Mouse (Mus musculus) intestine, embryonic 14.5 days (tissue): ENCODE measurements around the gene Gab2. TPM values are rescaled to one million over a fixed set of nuclear protein-coding genes. Genes with fewer than 3 reads are reported as not detected.

Source experiments
- ATAC-seq: fragments of 200-750 bp; cut with Nextera tagmentation; replicated peaks from 2 replicates; pipeline ENCODE4 v1.8.0; 2017; ENCODE audit warnings: low read depth, moderate number of reproducible peaks, moderate TSS enrichment, moderate library complexity; ENCODE audit not compliant: low FRiP score, low TSS enrichment
- DNase-seq: peaks from one replicate; pipeline ENCODE4 v3.0.0-alpha.2; 2018; ENCODE audit warnings: low spot score
- H3K27ac ChIP-seq: fragments of 300-500 bp; sonication (generic); 2 replicates; pipeline ENCODE4 v1.5.1; 2014; ENCODE audit warnings: low read depth, mild to moderate bottlenecking, control low read depth
- H3K27me3 ChIP-seq: fragments of 300-500 bp; sonication (generic); replicated peaks from 2 replicates; pipeline ENCODE4 v1.6.1; 2014; ENCODE audit warnings: low read length, control low read depth; ENCODE audit not compliant: control insufficient read depth, insufficient read depth
- H3K36me3 ChIP-seq: fragments of 300-500 bp; sonication (generic); 2 replicates; pipeline ENCODE4 v1.6.1; 2014; ENCODE audit warnings: low read length, control low read depth; ENCODE audit not compliant: control insufficient read depth, insufficient read depth
- H3K4me1 ChIP-seq: fragments of 300-500 bp; sonication (generic); replicated peaks from 2 replicates; pipeline ENCODE4 v1.6.1; 2014; ENCODE audit warnings: low read length, control low read depth, mixed read lengths; ENCODE audit not compliant: control insufficient read depth, insufficient read depth
- H3K4me2 ChIP-seq: fragments of 300-500 bp; sonication (generic); 2 replicates; pipeline ENCODE4 v1.6.1; 2014; ENCODE audit warnings: low read length
- H3K4me3 ChIP-seq: fragments of 300-500 bp; sonication (generic); 2 replicates; pipeline ENCODE4 v1.5.1; 2014; ENCODE audit warnings: low read depth, low read length, control low read depth, mixed read lengths
- H3K9ac ChIP-seq: fragments of 300-500 bp; sonication (generic); 2 replicates; pipeline ENCODE4 v1.6.1; 2014; ENCODE audit warnings: mild to moderate bottlenecking, low read length
- H3K9me3 ChIP-seq: fragments of 300-500 bp; sonication (generic); 2 replicates; pipeline ENCODE4 v1.6.1; 2016; ENCODE audit warnings: low read length, control low read depth; ENCODE audit not compliant: control insufficient read depth
- WGBS: fragments of 180-500 bp; shearing (Covaris S2); extraction: QIAGEN DNeasy Blood & Tissue Kit; methylation state at CpG from one replicate; pipeline ENCODE4 v1.1.7; 2014; 5-methylcytosine and 5-hydroxymethylcytosine counted together
- polyA plus RNA-seq: library from polyadenylated mRNA; unstranded; fragments of >200 nt; fragmentation: Nextera tagmentation; extraction: Ambion mirVana; gene quantifications from 2 replicates; pipeline ENCODE4 v1.2.1, GENCODE M21; 2014

Gab2 gene
- polyA plus RNA-seq, 1 experiment from 2014 or later, result 7.9 TPM

DNA sequence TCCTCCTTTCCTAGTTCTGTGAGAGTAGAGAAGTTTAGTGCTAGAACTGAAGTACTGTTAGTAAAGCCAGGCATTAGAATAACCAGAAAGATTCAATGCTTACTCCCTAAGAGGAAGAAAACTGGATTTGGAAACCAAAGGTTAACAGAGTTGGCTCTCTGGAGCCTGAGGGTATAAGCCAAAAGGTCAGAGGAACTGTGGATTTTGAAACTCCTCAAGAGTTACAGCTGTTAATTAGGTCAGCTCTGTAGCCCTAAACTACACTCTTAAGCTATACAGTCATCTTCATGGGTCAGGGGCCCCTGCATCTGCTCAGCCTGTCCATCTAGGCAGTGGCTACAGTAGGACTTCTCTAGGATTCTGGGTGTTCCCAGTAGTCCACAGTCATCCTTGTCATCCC lies 4.4 kb upstream of the Gab2 start:
- H3K4me2 ChIP-seq, result no peak overlapping the region
- H3K36me3 ChIP-seq, result no peaks in the 10 kb centered on the region
- H3K27me3 ChIP-seq, result no peaks in the 10 kb centered on the region
- no peak overlapping the region for H3K27ac ChIP-seq
- H3K4me3 ChIP-seq, result no peak overlapping the region
- no peaks in the 10 kb centered on the region for H3K9me3 ChIP-seq
- DNase-seq (no peak), ATAC-seq (no peak)
- no peak overlapping the region for H3K9ac ChIP-seq
- peaks cover 4% of the 10 kb centered on the region; the same call in 1 of the 2 replicates for H3K4me1 ChIP-seq

DNA sequence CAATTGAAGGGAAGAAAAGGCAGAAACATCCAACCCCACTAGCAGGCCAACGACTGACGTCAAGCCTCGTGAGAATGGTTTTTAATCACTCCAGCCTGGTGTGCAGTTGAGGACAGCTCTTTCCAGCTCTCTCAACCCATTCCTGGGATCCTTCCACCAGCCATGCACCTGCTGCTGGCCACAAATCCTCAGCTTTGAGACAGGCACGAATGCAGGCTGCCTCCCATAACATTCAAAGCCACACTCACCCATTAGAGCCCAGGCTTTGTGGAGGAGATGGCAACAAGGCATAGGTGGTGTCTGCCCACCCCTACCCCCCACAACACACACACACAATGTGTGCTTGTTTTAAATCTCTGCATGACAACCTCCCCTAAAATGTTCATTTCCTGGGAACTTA lies 2.7 kb upstream of the Gab2 start:
- H3K4me1 ChIP-seq, result peaks cover 11% of the 10 kb centered on the region
- H3K9ac ChIP-seq, result no peak overlapping the region
- H3K4me3 ChIP-seq, result no peak overlapping the region
- no peak overlapping the region for H3K4me2 ChIP-seq
- H3K9me3 ChIP-seq, result no peaks in the 10 kb centered on the region
- DNase-seq (no peak), ATAC-seq (no peak)
- 34% methylated on average over 4 of the region's 4 CpGs for WGBS
- no peaks in the 10 kb centered on the region for H3K27me3 ChIP-seq
- no peak overlapping the region for H3K27ac ChIP-seq
- no peaks in the 10 kb centered on the region for H3K36me3 ChIP-seq

DNA sequence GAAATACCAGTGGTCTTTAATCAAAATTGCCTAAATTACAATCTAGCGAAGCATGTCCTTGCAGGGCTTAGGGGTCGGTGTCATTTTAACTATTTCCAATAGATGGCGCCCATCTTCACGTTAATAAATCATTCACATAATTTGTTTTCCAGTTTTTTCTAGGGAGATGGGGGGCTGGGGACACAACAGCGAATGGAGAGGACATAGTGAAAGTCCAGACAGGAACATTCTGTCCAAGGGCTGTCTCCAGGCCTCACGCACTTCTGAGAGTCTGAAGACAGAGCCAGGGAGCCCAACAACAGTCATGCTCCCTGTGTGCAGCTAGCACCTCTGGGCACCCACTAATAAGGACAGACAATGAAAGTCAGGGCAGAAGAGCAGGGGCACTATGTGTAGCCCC lies 2.2 kb upstream of the Gab2 start:
- ATAC-seq, result no peak
- Histone ChIP-seq H3K9ac (no peak overlapping the region), H3K36me3 (no peaks in the 10 kb centered on the region), H3K27ac (no peak overlapping the region), H3K27me3 (no peaks in the 10 kb centered on the region), H3K4me1 (peaks cover 15% of the 10 kb centered on the region), H3K4me2 (peak overlapping the region; percentile 4; the same call in 1 of the 2 replicates), H3K9me3 (no peaks in the 10 kb centered on the region), H3K4me3 (no peak overlapping the region)
- DNase-seq, result no peak
- WGBS, result 15% methylated on average over 6 of the region's 6 CpGs

DNA sequence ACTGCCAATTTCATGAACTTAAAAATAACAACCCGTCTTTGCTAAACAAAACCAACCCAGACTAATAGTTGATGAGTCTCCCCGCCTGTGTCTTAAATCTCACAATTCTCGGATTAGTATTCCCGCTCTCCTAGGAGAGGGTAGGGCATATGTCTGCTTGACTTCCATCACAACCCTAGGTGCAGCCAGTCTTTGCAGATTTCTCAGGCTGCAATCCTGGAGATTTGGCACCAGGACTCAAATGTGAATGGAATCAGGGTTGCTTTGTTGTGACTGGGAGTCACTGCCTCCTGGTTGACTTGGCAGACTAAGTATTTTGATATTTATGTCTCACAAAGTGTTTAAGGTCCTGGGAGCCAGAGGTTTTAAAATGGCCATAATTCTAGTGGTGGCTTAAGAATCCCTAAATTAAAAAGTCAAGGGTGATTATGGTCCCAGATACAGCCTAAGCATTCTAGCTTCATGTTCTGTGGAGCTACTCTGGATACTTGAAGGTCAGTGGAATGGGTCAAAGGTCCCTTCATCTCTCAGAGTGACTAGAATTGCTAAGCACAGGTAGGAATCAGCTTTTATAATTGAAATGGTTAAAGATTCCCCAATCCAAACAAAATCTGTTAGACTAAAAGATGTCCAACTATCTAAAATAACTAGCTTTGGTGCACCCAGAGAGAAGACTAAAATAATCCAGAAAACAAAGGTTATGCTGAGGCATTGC lies 1.6 kb upstream of the Gab2 start:
- DNase-seq, result no peak
- Histone ChIP-seq H3K27me3 (no peaks in the 10 kb centered on the region), H3K9ac (no peak overlapping the region), H3K27ac (no peak overlapping the region), H3K4me1 (peaks cover 18% of the 10 kb centered on the region), H3K9me3 (no peaks in the 10 kb centered on the region), H3K4me3 (no peak overlapping the region), H3K36me3 (no peaks in the 10 kb centered on the region), H3K4me2 (peak overlapping the region; percentile 4; the same call in 1 of the 2 replicates)
- no peak for ATAC-seq
- WGBS, result 51% methylated on average over 4 of the region's 4 CpGs

DNA sequence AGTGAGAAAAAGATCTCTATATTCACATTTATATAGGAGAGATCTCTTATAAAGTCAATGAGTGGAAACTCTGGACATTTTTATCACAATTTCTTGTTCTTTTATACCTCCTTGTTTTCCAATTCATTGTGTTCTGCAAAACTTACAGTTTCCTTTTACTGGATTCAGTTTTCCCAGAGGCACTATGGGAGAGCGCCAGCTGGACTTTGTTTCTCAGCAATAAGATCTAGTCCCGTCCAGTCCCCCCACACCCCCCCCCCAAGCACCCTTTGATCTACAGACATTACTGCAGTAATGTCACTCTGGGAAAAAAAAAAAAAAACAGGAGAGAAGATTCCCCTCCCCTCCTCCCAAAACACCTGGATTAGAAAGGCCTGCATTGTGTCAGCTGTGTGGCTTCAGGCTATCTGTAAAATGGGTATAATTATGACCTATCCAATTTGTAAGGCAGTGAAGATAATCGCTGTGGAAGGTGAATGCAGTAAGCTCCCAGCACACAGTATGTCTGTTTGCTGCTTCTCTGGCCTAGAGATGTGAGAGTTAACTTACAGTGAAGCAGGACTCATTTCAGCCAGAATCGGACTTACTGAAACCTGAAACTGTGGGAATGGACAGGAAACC lies 655 bp upstream of the Gab2 start:
- Histone ChIP-seq H3K4me1 (peaks cover 18% of the 10 kb centered on the region), H3K36me3 (no peaks in the 10 kb centered on the region), H3K4me3 (peak overlapping the region; percentile 91), H3K27ac (peak overlapping the region; percentile 95), H3K9me3 (no peaks in the 10 kb centered on the region), H3K9ac (peak overlapping the region; percentile 94), H3K4me2 (peak overlapping the region; percentile 76), H3K27me3 (no peaks in the 10 kb centered on the region)
- ATAC-seq, result no peak
- 32% methylated on average over 4 of the region's 4 CpGs for WGBS
- no peak for DNase-seq

DNA sequence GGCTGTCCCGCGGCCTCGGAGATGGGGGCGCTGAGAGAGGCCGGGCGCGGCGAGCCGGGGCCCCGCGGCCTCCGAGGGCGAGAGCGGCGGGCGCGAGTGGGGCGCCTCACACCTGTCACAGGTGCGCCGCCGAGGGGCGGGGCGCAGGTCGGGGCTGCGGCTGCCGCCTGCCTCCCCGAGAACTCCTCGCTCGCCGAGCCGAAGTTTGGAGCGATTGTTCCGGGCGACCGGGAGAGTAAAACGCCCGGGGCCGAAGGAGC lies 503 bp downstream of the Gab2 start:
- H3K4me2 ChIP-seq, result peak overlapping the region; percentile 76
- H3K9ac ChIP-seq, result peak overlapping the region; percentile 94
- WGBS, result under 1% methylated on average over 22 of the region's 38 CpGs
- peaks cover 18% of the 10 kb centered on the region for H3K4me1 ChIP-seq
- peak overlapping the region; percentile 95 for H3K27ac ChIP-seq
- no peaks in the 10 kb centered on the region for H3K27me3 ChIP-seq
- peak overlapping the region; percentile 91 for H3K4me3 ChIP-seq
- H3K9me3 ChIP-seq, result no peaks in the 10 kb centered on the region
- DNase-seq, result peak; percentile 74
- ATAC-seq, result peak; percentile 62; the same call in 1 of the 2 replicates
- no peaks in the 10 kb centered on the region for H3K36me3 ChIP-seq

DNA sequence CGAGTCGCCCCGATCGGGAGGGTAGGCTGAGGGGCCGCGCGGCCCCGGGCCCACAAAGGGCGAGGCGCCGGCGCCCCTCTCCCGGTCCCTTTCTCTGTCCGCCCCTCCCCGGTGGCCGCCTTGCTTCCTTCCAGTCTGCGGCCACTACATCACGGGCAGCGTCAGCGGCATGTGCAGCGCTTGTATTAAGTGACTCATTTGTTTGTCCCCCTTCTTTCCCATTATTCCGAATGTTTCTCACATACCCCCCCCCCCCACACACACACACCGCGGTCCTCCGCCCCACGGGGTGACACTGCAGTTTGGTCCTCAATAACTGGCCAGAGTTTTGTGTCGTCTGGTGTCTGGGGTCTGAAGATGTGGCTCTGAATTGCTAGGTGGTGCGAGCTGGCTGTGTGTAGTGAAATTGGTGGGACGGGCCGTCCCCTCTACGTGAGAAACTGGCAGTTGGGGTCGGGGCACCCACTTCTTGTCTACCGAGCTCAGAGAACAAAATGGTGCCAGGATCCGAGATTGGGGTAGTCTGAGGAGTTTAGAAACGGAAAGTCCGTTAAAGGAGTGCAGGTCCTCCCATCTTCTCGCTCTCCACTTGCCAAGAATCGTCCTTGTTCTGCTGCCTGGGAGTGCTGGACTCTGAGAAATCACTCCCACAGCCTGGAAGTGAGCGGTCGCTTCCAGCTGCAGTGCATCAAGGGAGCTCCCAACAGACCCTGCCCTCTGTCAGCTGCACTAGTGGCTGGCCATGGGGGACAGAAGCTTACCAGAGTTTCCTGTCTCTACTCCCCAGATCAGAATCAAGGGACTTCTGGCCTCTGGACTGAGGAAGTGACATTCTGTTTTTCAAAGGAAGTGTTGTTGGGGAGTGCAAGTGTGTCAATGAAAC lies 1.1 kb downstream of the Gab2 start:
- Histone ChIP-seq H3K9me3 (no peaks in the 10 kb centered on the region), H3K27ac (peak overlapping the region; percentile 95), H3K9ac (peak overlapping the region; percentile 94), H3K4me3 (peak overlapping the region; percentile 91), H3K36me3 (no peaks in the 10 kb centered on the region), H3K4me1 (peaks cover 18% of the 10 kb centered on the region), H3K4me2 (peak overlapping the region; percentile 76), H3K27me3 (no peaks in the 10 kb centered on the region)
- WGBS, result under 1% methylated on average over 35 of the region's 40 CpGs
- ATAC-seq (peak; percentile 57), DNase-seq (peak; percentile 84)

DNA sequence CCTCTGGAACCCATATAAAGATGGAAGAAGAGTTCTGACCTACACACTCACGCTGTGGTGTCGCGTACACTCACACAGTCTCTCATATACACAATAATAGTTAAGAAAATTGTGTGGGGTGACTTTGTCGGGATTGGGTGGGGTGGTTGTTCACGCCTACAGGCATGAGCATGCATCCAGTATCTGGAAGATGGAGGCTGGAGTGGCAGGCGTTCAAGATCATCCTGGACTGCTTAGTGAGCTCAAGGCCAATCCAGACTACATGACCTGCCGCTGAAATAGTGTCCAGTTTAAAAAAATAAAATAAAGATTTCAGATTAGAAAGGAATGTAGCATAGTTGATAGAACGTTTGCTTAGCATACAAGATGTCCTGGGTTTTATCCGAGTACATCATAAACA lies 2.2 kb downstream of the Gab2 start:
- peak overlapping the region; percentile 95 for H3K27ac ChIP-seq
- no peaks in the 10 kb centered on the region for H3K9me3 ChIP-seq
- no peak overlapping the region for H3K4me3 ChIP-seq
- no peak overlapping the region for H3K9ac ChIP-seq
- H3K4me2 ChIP-seq, result peak overlapping the region; percentile 76
- no peaks in the 10 kb centered on the region for H3K36me3 ChIP-seq
- no peaks in the 10 kb centered on the region for H3K27me3 ChIP-seq
- ATAC-seq (no peak), DNase-seq (no peak)
- 72% methylated on average over 9 of the region's 9 CpGs for WGBS
- peaks cover 18% of the 10 kb centered on the region for H3K4me1 ChIP-seq
